13 mouse cellular contexts compared by ENCODE assay signal in the genomic region with DNA sequence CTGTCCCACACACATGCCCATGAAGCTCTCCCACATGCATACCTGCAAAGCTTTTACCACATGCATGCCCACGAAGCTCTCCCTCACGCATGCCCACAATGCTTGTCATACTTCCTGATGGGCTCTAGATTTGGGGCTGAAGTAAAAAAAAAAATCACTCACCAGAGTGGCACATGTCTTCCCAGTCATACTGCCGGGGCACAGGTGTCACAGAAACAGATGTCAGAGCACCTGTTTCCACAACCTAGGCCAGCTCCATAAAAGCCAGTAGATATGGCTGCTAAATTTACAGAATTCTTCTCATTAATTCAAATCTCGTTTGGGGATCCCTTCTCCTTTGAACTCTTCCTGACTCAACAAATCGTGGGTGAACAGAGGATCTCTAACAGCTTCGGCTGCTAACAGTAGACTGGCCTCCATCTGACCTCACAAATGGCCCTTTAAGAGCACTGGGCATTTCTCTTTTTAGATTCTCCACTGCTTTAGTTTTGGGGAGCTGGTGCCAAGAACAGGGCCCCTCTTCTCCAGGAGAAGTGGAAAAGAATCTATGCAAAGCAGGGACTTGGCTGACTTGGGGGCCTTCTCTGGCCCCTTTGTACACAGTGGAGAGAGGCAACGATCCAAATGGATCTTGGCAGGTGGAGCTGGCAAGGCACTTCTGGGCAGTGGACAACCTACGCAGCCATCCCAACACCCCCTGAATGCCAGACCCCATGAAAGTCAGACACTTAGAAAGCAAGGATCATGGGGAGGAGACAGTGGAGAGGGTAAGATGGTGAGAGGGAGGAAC. TPM values are rescaled to one million over a fixed set of nuclear protein-coding genes. Genes with fewer than 3 reads are reported as not detected.
DNase-seq lines count a peak whose midpoint lies in the region; ATAC-seq lines count a peak whose summit lies in the region.
"Had no signal": no experiment of that assay in that cellular context is flagged by ENCODE, and none has a peak within 500 bp of the region (broad histone marks: within the 10 kb centered on the region; RNA-seq: fewer than 3 reads in every experiment).

No protein-coding gene starts in this region.

- H3K27me3 ChIP-seq in embryonic facial prominence, embryonic 15.5 days: no peaks in the 10 kb centered on the region
- H3K27me3 ChIP-seq in embryonic facial prominence, embryonic 10.5 days (replicated peaks; ENCODE audit: low read depth, poor library complexity, severe bottlenecking): no peaks in the 10 kb centered on the region
- H3K27me3 ChIP-seq in hindbrain, embryonic 15.5 days: no peaks in the 10 kb centered on the region
- H3K27me3 ChIP-seq in hindbrain, embryonic 10.5 days (ENCODE audit: insufficient read depth, poor library complexity, severe bottlenecking): no peaks in the 10 kb centered on the region
- H3K27me3 ChIP-seq in neural tube, embryonic 15.5 days (replicated peaks): no peaks in the 10 kb centered on the region
- H3K27me3 ChIP-seq: limb, embryonic 12.5 days had no signal

- no peak overlapping the region for H3K4me2 ChIP-seq in embryonic facial prominence, embryonic 15.5 days (replicated peaks)
- H3K4me2 ChIP-seq in hindbrain, embryonic 15.5 days: no peak overlapping the region
- no peak overlapping the region for H3K4me2 ChIP-seq in neural tube, embryonic 15.5 days
- H3K4me2 ChIP-seq: limb, embryonic 12.5 days had no signal

- no peak for ATAC-seq in embryonic facial prominence, embryonic 15.5 days (ENCODE audit: insufficient number of reproducible peaks, low FRiP score, low TSS enrichment, low read depth)
- peak; percentile 77 for ATAC-seq in hindbrain, embryonic 15.5 days (ENCODE audit: low FRiP score, low read depth)
- ATAC-seq in neural tube, embryonic 15.5 days (ENCODE audit: low FRiP score): peak; percentile 81
- ATAC-seq: activated CD4-positive, CD25-positive, alpha-beta regulatory T cell, adult 4 months; liver, postnatal 0 days had no signal

- no peak for DNase-seq in embryonic facial prominence, embryonic 10.5 days (ENCODE audit: low spot score)
- DNase-seq in hindbrain, embryonic 10.5 days (ENCODE audit: low spot score): no peak
- DNase-seq in right cerebral cortex, postnatal 10 days (ENCODE audit: low spot score in 2 of 2): peak; percentile 71 to 74
- DNase-seq in right cerebral cortex, postnatal 4 days: no peak
- DNase-seq in spleen, postnatal 14 days (ENCODE audit: low spot score in 2 of 2): no peak
- DNase-seq: embryo, embryonic 11 days; liver, postnatal 0 days had no signal

- H3K4me3 ChIP-seq in embryonic facial prominence, embryonic 15.5 days (replicated peaks): no peak overlapping the region
- H3K4me3 ChIP-seq in embryonic facial prominence, embryonic 10.5 days: no peak overlapping the region
- no peak overlapping the region for H3K4me3 ChIP-seq in hindbrain, embryonic 15.5 days
- no peak overlapping the region for H3K4me3 ChIP-seq in hindbrain, embryonic 10.5 days
- H3K4me3 ChIP-seq in neural tube, embryonic 15.5 days (replicated peaks): no peak overlapping the region
- H3K4me3 ChIP-seq: limb, embryonic 12.5 days; midbrain, embryonic 10.5 days had no signal

- no peaks in the 10 kb centered on the region; the same call in 1 of the 2 replicates for H3K36me3 ChIP-seq in embryonic facial prominence, embryonic 15.5 days
- peaks cover 13% of the 10 kb centered on the region; the same call in 1 of the 2 replicates for H3K36me3 ChIP-seq in embryonic facial prominence, embryonic 10.5 days (replicated peaks)
- peaks cover 11% of the 10 kb centered on the region; the same call in 1 of the 2 replicates for H3K36me3 ChIP-seq in hindbrain, embryonic 15.5 days
- H3K36me3 ChIP-seq in hindbrain, embryonic 10.5 days: peaks cover 28% of the 10 kb centered on the region
- H3K36me3 ChIP-seq in neural tube, embryonic 15.5 days: peaks cover 24% of the 10 kb centered on the region
- H3K36me3 ChIP-seq: limb, embryonic 12.5 days had no signal

- H3K9ac ChIP-seq in embryonic facial prominence, embryonic 15.5 days: no peak overlapping the region
- H3K9ac ChIP-seq in hindbrain, embryonic 15.5 days: no peak overlapping the region
- H3K9ac ChIP-seq in neural tube, embryonic 15.5 days (replicated peaks): no peak overlapping the region
- H3K9ac ChIP-seq: limb, embryonic 12.5 days; liver, postnatal 0 days had no signal

- 78% methylated on average over 8 of the region's 8 CpGs for WGBS in embryonic facial prominence, embryonic 15.5 days
- 87% methylated on average over 8 of the region's 8 CpGs for WGBS in embryonic facial prominence, embryonic 10.5 days
- WGBS in hindbrain, embryonic 15.5 days: 74% methylated on average over 8 of the region's 8 CpGs
- WGBS in hindbrain, embryonic 10.5 days: 87% methylated on average over 8 of the region's 8 CpGs
- 79% methylated on average over 8 of the region's 8 CpGs for WGBS in neural tube, embryonic 15.5 days

- H3K4me1 ChIP-seq in embryonic facial prominence, embryonic 15.5 days: peaks cover 20% of the 10 kb centered on the region
- H3K4me1 ChIP-seq in embryonic facial prominence, embryonic 10.5 days: no peaks in the 10 kb centered on the region
- H3K4me1 ChIP-seq in hindbrain, embryonic 15.5 days (replicated peaks): no peaks in the 10 kb centered on the region
- no peaks in the 10 kb centered on the region for H3K4me1 ChIP-seq in hindbrain, embryonic 10.5 days (replicated peaks)
- H3K4me1 ChIP-seq in neural tube, embryonic 15.5 days: no peaks in the 10 kb centered on the region; the same call in 1 of the 2 replicates
- H3K4me1 ChIP-seq: limb, embryonic 12.5 days; midbrain, embryonic 10.5 days had no signal

- no peaks in the 10 kb centered on the region for H3K9me3 ChIP-seq in embryonic facial prominence, embryonic 15.5 days (replicated peaks)
- no peaks in the 10 kb centered on the region for H3K9me3 ChIP-seq in embryonic facial prominence, embryonic 10.5 days
- no peaks in the 10 kb centered on the region for H3K9me3 ChIP-seq in hindbrain, embryonic 15.5 days
- no peaks in the 10 kb centered on the region for H3K9me3 ChIP-seq in hindbrain, embryonic 10.5 days
- H3K9me3 ChIP-seq in neural tube, embryonic 15.5 days (replicated peaks): no peaks in the 10 kb centered on the region
- H3K9me3 ChIP-seq: limb, embryonic 12.5 days; midbrain, embryonic 10.5 days had no signal

- H3K27ac ChIP-seq in embryonic facial prominence, embryonic 15.5 days (replicated peaks): 0 out of 2 replicates have a peak overlapping the region, but pooled peaks have one; percentile 39
- no peak overlapping the region for H3K27ac ChIP-seq in embryonic facial prominence, embryonic 10.5 days (replicated peaks)
- H3K27ac ChIP-seq in hindbrain, embryonic 15.5 days (replicated peaks): peak overlapping the region; percentile 40; the same call in 1 of the 2 replicates
- no peak overlapping the region for H3K27ac ChIP-seq in hindbrain, embryonic 10.5 days
- H3K27ac ChIP-seq in neural tube, embryonic 15.5 days (replicated peaks): no peak overlapping the region
- H3K27ac ChIP-seq: limb, embryonic 12.5 days; midbrain, embryonic 10.5 days had no signal

RNA-seq across cellular contexts. Expression of gene Otulin, which starts 55.3 kb away (rescaled TPM):
- polyA plus RNA-seq in embryonic facial prominence, embryonic 15.5 days (2015; fragmentation: Nextera tagmentation; extraction: Ambion mirVana): 29.7 and 34.8 TPM in 2 replicates
- polyA plus RNA-seq in embryonic facial prominence, embryonic 10.5 days (2016; fragmentation: Nextera tagmentation; extraction: Ambion mirVana): 26.4 and 27.7 TPM in 2 replicates
- 22.4 and 23.5 TPM in 2 replicates for polyA plus RNA-seq in hindbrain, embryonic 15.5 days (2015; fragmentation: Nextera tagmentation; extraction: Ambion mirVana)
- 28.1 TPM in 2 replicates for polyA plus RNA-seq in hindbrain, embryonic 10.5 days (2016; fragmentation: Nextera tagmentation; extraction: Ambion mirVana)
- 20.5 and 26.7 TPM in 2 replicates for polyA plus RNA-seq in neural tube, embryonic 15.5 days (2015; fragmentation: Nextera tagmentation; extraction: Ambion mirVana)

Comparison
In these comparisons a context has a peak if more than half of its experiments do, and no peak if none do; other contexts are left out.
1. H3K27ac ChIP-seq: peak in embryonic facial prominence, embryonic 15.5 days (single experiment) and hindbrain, embryonic 15.5 days (single experiment); none in embryonic facial prominence, embryonic 10.5 days (single experiment), hindbrain, embryonic 10.5 days (single experiment) and neural tube, embryonic 15.5 days (single experiment).
2. DNase-seq: peak in right cerebral cortex, postnatal 10 days (2 of 2); none in embryonic facial prominence, embryonic 10.5 days (single experiment), hindbrain, embryonic 10.5 days (single experiment), right cerebral cortex, postnatal 4 days (single experiment) and spleen, postnatal 14 days (0 of 2).